Mouse (Mus musculus): ENCODE measurements around the gene Atrnl1. TPM values are rescaled to one million over a fixed set of nuclear protein-coding genes. Genes with fewer than 3 reads are reported as not detected.
A peak's percentile ranks its signal among the peaks of the same experiment; 100 is the strongest.

The Atrnl1 gene
- polyA plus RNA-seq, 1 experiment from 2014 or later: 2.9 TPM

DNA sequence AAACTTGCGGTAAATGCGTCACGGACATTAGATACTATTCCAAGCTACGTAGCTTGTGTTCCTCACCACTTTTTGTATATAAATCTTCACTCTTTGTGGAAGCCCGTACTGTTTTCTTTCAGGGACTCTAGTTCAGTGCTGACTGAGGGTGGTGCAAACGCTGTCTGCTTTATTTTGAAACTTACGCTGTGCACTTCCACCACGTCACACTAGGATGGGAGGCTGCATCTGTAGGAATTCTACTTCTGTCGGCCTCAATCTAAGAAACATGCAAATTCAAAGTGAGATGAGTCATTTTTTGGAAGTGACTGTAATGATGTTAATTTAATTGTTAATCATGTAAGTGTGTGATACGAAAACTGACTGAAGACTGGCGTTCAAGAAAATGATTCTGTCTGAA is 135.7 kb downstream of the Atrnl1 start:
- no peaks in the 10 kb centered on the region for H3K36me3 ChIP-seq (ENCODE audit: control insufficient read depth, insufficient read depth, low read length)
- DNase-seq (ENCODE audit: low spot score): no peak
- no peak overlapping the region for H3K27ac ChIP-seq (ENCODE audit: low read depth, low read length)
- ATAC-seq (replicated peaks; ENCODE audit: low FRiP score): no peak
- H3K4me2 ChIP-seq: no peak overlapping the region
- WGBS: 92% methylated on average over 11 of the region's 11 CpGs
- H3K27me3 ChIP-seq (replicated peaks; ENCODE audit: control insufficient read depth, insufficient read depth, low read length): no peaks in the 10 kb centered on the region
- H3K4me3 ChIP-seq (ENCODE audit: low read depth, low read length): no peak overlapping the region
- H3K9ac ChIP-seq (ENCODE audit: low read depth, low read length): no peak overlapping the region
- no peaks in the 10 kb centered on the region for H3K9me3 ChIP-seq (ENCODE audit: control insufficient read depth, low read length)
- H3K4me1 ChIP-seq (replicated peaks; ENCODE audit: control insufficient read depth, insufficient read depth, low read length): no peaks in the 10 kb centered on the region

- H3K27me3 ChIP-seq (replicated peaks; ENCODE audit: control insufficient read depth, insufficient read depth, low read length): no peaks in the 10 kb centered on the region
- WGBS: 91% methylated on average over 14 of the region's 14 CpGs
- no peaks in the 10 kb centered on the region for H3K36me3 ChIP-seq (ENCODE audit: control insufficient read depth, insufficient read depth, low read length)
- no peak for DNase-seq (ENCODE audit: low spot score)
- no peaks in the 10 kb centered on the region for H3K9me3 ChIP-seq (ENCODE audit: control insufficient read depth, low read length)
- H3K4me3 ChIP-seq (ENCODE audit: low read depth, low read length): no peak overlapping the region
- no peak overlapping the region for H3K9ac ChIP-seq (ENCODE audit: low read depth, low read length)
- ATAC-seq (replicated peaks; ENCODE audit: low FRiP score): no peak
- no peak overlapping the region for H3K4me2 ChIP-seq
- no peak overlapping the region for H3K27ac ChIP-seq (ENCODE audit: low read depth, low read length)
- no peaks in the 10 kb centered on the region for H3K4me1 ChIP-seq (replicated peaks; ENCODE audit: control insufficient read depth, insufficient read depth, low read length)
These were observed 141.4 kb downstream of the Atrnl1 start for GRCm38 (mm10) chr19:57752189-57752588.

DNA sequence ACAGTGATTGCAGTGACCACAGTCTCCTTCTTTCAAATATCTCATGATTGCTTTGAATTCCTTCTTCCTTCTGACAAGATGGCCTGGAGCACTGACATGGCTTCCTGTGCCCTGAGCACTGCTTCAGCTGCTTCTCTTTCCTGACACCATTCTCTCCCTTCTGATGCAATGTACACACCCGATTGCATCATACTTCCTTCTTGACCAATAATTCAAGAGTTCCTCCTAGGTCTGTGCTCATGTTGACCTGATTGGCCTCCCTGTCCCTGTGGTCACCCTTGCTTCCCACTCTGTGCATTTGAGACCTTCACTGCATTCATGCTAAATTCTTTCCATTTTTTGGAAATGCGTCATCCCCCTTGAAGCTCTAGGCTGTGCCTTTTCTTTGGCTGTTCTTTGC is 151.7 kb downstream of the Atrnl1 start:
- Histone ChIP-seq H3K9me3 (ENCODE audit: control insufficient read depth, low read length) (no peaks in the 10 kb centered on the region), H3K9ac (ENCODE audit: low read depth, low read length) (no peak overlapping the region), H3K27me3 (replicated peaks; ENCODE audit: control insufficient read depth, insufficient read depth, low read length) (no peaks in the 10 kb centered on the region), H3K4me2 (no peak overlapping the region), H3K27ac (ENCODE audit: low read depth, low read length) (no peak overlapping the region), H3K4me3 (ENCODE audit: low read depth, low read length) (no peak overlapping the region), H3K4me1 (replicated peaks; ENCODE audit: control insufficient read depth, insufficient read depth, low read length) (peaks cover 4% of the 10 kb centered on the region), H3K36me3 (ENCODE audit: control insufficient read depth, insufficient read depth, low read length) (no peaks in the 10 kb centered on the region)
- DNase-seq (ENCODE audit: low spot score): no peak
- WGBS: 81% methylated on average over 2 of the region's 2 CpGs
- ATAC-seq (replicated peaks; ENCODE audit: low FRiP score): peak; percentile 39; the same call in 1 of the 2 replicates

DNA sequence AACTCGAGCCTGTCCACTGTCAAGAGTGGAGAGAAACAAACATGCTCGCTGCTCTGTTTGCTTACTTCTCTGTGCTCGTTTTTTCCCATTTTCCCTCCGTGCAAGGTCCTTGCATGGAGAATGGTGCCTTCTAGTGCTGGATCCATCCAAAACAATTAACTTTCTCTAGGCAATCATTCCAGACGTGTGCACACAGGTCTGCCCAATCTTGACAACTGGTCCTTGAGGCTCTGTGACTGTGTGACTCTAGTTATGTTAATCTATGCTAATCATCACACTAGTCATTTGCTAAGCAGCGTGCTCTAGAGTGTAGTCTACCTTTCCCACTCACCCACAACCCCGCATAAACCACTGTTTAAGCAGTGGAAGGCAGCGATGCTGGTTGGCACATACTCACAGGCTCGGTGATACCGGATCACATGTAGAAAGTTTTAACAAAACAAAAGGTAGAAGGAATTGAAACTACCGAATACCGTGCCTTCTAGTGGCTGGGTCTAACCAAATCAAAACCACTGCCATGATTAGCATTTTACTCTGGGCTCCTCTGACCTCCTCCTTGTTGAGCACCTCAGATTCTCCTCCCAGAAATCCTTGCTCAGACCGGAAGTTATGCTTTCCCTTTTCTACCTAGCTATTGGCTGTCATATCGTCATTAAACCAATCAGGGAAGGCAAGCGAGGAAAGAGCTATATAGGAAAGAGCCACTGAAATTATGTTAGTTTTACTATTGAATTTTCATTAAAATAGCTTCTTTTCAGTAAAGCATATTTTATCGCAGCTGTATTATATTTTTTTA is 153.9 kb downstream of the Atrnl1 start:
- DNase-seq (ENCODE audit: low spot score) (no peak), ATAC-seq (replicated peaks; ENCODE audit: low FRiP score) (no peak)
- Histone ChIP-seq H3K4me2 (no peak overlapping the region), H3K4me1 (replicated peaks; ENCODE audit: control insufficient read depth, insufficient read depth, low read length) (peaks cover 4% of the 10 kb centered on the region), H3K9ac (ENCODE audit: low read depth, low read length) (no peak overlapping the region), H3K27ac (ENCODE audit: low read depth, low read length) (no peak overlapping the region), H3K4me3 (ENCODE audit: low read depth, low read length) (no peak overlapping the region), H3K27me3 (replicated peaks; ENCODE audit: control insufficient read depth, insufficient read depth, low read length) (no peaks in the 10 kb centered on the region), H3K9me3 (ENCODE audit: control insufficient read depth, low read length) (no peaks in the 10 kb centered on the region), H3K36me3 (ENCODE audit: control insufficient read depth, insufficient read depth, low read length) (no peaks in the 10 kb centered on the region)
- WGBS: 85% methylated on average over 16 of the region's 16 CpGs

DNA sequence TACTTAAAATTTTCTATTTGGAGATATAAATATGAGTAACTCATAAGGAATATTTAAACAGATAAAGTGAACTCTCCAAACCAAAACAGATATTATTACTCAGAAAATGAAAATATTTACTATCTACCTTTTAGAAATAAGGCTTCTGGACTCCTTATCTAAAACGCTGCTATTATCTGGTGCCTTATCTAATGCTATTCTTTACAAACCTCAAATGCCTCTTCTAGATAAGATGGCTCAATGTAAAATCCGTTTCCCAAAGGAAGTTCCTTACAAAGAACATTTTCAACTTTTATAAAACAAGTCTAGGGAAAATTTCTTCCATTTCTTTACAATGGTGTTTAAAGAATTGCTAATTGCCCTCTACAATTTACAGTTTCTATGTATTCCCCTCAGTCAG is 156.2 kb downstream of the Atrnl1 start:
- DNase-seq (ENCODE audit: low spot score) (no peak), ATAC-seq (replicated peaks; ENCODE audit: low FRiP score) (no peak)
- no peak overlapping the region for H3K4me2 ChIP-seq
- H3K9ac ChIP-seq (ENCODE audit: low read depth, low read length): no peak overlapping the region
- H3K36me3 ChIP-seq (ENCODE audit: control insufficient read depth, insufficient read depth, low read length): no peaks in the 10 kb centered on the region
- no peak overlapping the region for H3K4me3 ChIP-seq (ENCODE audit: low read depth, low read length)
- 42% methylated on average over 2 of the region's 2 CpGs for WGBS
- peaks cover 4% of the 10 kb centered on the region for H3K4me1 ChIP-seq (replicated peaks; ENCODE audit: control insufficient read depth, insufficient read depth, low read length)
- H3K27ac ChIP-seq (ENCODE audit: low read depth, low read length): no peak overlapping the region
- no peaks in the 10 kb centered on the region for H3K27me3 ChIP-seq (replicated peaks; ENCODE audit: control insufficient read depth, insufficient read depth, low read length)
- H3K9me3 ChIP-seq (ENCODE audit: control insufficient read depth, low read length): no peaks in the 10 kb centered on the region

DNA sequence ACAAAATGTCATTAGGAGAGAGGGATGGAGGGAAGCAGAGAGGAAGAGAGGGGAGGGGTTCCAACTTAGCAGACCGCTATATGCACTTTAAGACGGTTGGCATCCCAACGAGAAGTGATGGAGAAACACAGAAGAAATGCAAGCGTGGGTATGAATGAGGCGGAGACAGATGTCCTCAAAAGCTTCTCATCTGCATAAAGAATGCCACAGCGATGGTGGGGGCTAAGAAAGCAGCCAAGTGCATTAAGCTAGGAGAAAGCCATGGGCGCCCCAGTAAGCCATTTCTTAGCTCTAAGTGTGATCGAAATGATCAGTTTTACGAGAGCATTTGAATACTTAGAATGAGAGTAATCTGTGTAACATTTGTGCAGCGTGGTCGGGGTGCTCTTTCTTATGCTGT is 157.8 kb downstream of the Atrnl1 start:
- ATAC-seq (replicated peaks; ENCODE audit: low FRiP score): no peak
- Histone ChIP-seq H3K4me1 (replicated peaks; ENCODE audit: control insufficient read depth, insufficient read depth, low read length) (no peaks in the 10 kb centered on the region), H3K27ac (ENCODE audit: low read depth, low read length) (no peak overlapping the region), H3K9ac (ENCODE audit: low read depth, low read length) (no peak overlapping the region), H3K9me3 (ENCODE audit: control insufficient read depth, low read length) (no peaks in the 10 kb centered on the region), H3K36me3 (ENCODE audit: control insufficient read depth, insufficient read depth, low read length) (no peaks in the 10 kb centered on the region), H3K4me2 (no peak overlapping the region), H3K27me3 (replicated peaks; ENCODE audit: control insufficient read depth, insufficient read depth, low read length) (no peaks in the 10 kb centered on the region), H3K4me3 (ENCODE audit: low read depth, low read length) (no peak overlapping the region)
- WGBS: 91% methylated on average over 11 of the region's 11 CpGs
- DNase-seq (ENCODE audit: low spot score): no peak

- H3K36me3 ChIP-seq (ENCODE audit: control insufficient read depth, insufficient read depth, low read length): no peaks in the 10 kb centered on the region
- no peaks in the 10 kb centered on the region for H3K9me3 ChIP-seq (ENCODE audit: control insufficient read depth, low read length)
- no peak overlapping the region for H3K9ac ChIP-seq (ENCODE audit: low read depth, low read length)
- WGBS: 86% methylated on average over 3 of the region's 3 CpGs
- no peak overlapping the region for H3K4me3 ChIP-seq (ENCODE audit: low read depth, low read length)
- no peak for DNase-seq (ENCODE audit: low spot score)
- no peaks in the 10 kb centered on the region for H3K4me1 ChIP-seq (replicated peaks; ENCODE audit: control insufficient read depth, insufficient read depth, low read length)
- no peak for ATAC-seq (replicated peaks; ENCODE audit: low FRiP score)
- H3K27me3 ChIP-seq (replicated peaks; ENCODE audit: control insufficient read depth, insufficient read depth, low read length): no peaks in the 10 kb centered on the region
- H3K27ac ChIP-seq (ENCODE audit: low read depth, low read length): no peak overlapping the region
- no peak overlapping the region for H3K4me2 ChIP-seq
These were observed 171.7 kb downstream of the Atrnl1 start for GRCm38 (mm10) chr19:57782366-57783089.

DNA sequence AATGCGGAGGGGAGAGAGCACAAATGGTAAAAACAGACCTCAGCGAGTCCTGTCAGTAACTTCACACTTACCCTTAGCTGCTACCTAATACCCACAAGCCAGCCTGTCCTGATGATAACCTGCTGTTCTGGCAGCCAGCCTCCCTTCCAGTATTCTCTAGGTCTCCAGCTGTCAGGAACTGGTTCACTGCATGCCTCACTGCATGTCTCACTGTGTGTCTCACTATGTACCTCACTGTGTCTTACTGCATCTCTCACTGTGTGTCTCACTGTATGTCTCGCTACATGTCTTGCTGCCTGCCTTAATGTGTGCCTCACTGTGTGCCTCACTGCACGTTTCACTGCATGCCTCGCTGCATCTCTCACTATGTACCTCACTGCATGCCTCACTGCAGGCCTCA is 175.9 kb downstream of the Atrnl1 start:
- no peaks in the 10 kb centered on the region for H3K4me1 ChIP-seq (replicated peaks; ENCODE audit: control insufficient read depth, insufficient read depth, low read length)
- H3K9me3 ChIP-seq (ENCODE audit: control insufficient read depth, low read length): no peaks in the 10 kb centered on the region
- H3K4me2 ChIP-seq: no peak overlapping the region
- H3K36me3 ChIP-seq (ENCODE audit: control insufficient read depth, insufficient read depth, low read length): no peaks in the 10 kb centered on the region
- H3K4me3 ChIP-seq (ENCODE audit: low read depth, low read length): no peak overlapping the region
- DNase-seq (ENCODE audit: low spot score) (no peak), ATAC-seq (replicated peaks; ENCODE audit: low FRiP score) (no peak)
- no peak overlapping the region for H3K9ac ChIP-seq (ENCODE audit: low read depth, low read length)
- H3K27me3 ChIP-seq (replicated peaks; ENCODE audit: control insufficient read depth, insufficient read depth, low read length): no peaks in the 10 kb centered on the region
- WGBS: 79% methylated on average over 5 of the region's 5 CpGs
- H3K27ac ChIP-seq (ENCODE audit: low read depth, low read length): no peak overlapping the region

- Histone ChIP-seq H3K27me3 (replicated peaks; ENCODE audit: control insufficient read depth, insufficient read depth, low read length) (no peaks in the 10 kb centered on the region), H3K4me1 (replicated peaks; ENCODE audit: control insufficient read depth, insufficient read depth, low read length) (no peaks in the 10 kb centered on the region), H3K4me2 (no peak overlapping the region), H3K9me3 (ENCODE audit: control insufficient read depth, low read length) (no peaks in the 10 kb centered on the region), H3K9ac (ENCODE audit: low read depth, low read length) (no peak overlapping the region), H3K36me3 (ENCODE audit: control insufficient read depth, insufficient read depth, low read length) (no peaks in the 10 kb centered on the region), H3K4me3 (ENCODE audit: low read depth, low read length) (no peak overlapping the region), H3K27ac (ENCODE audit: low read depth, low read length) (no peak overlapping the region)
- DNase-seq (ENCODE audit: low spot score) (no peak), ATAC-seq (replicated peaks; ENCODE audit: low FRiP score) (no peak)
- 89% methylated on average over 9 of the region's 9 CpGs for WGBS
These were observed 191.4 kb downstream of the Atrnl1 start for GRCm38 (mm10) chr19:57802207-57802606.
